Mouse (Mus musculus) layer of hippocampus, adult 18-20 months (tissue): ENCODE measurements around the gene Slc29a1. TPM values are rescaled to one million over a fixed set of nuclear protein-coding genes. Genes with fewer than 3 reads are reported as not detected.

ENCODE experiments used
- DNase-seq, 2 experiments: peaks; one replicate each; pipeline ENCODE4 v3.0.0; 2022; ENCODE audit warnings: low spot score in 2 of 2
- total RNA-seq, 2 experiments: library from RNA; stranded (reverse); gene quantifications; 2 replicates each; pipeline ENCODE4 v1.2.3; 2021

Gene Slc29a1
- total RNA-seq, 2 experiments from 2014 or later = 16.4 to 20.4 TPM

GRCm38 (mm10) chr17:45612008-45612407 is 12.6 kb upstream of the Slc29a1 start:
- no peak for DNase-seq

DNA sequence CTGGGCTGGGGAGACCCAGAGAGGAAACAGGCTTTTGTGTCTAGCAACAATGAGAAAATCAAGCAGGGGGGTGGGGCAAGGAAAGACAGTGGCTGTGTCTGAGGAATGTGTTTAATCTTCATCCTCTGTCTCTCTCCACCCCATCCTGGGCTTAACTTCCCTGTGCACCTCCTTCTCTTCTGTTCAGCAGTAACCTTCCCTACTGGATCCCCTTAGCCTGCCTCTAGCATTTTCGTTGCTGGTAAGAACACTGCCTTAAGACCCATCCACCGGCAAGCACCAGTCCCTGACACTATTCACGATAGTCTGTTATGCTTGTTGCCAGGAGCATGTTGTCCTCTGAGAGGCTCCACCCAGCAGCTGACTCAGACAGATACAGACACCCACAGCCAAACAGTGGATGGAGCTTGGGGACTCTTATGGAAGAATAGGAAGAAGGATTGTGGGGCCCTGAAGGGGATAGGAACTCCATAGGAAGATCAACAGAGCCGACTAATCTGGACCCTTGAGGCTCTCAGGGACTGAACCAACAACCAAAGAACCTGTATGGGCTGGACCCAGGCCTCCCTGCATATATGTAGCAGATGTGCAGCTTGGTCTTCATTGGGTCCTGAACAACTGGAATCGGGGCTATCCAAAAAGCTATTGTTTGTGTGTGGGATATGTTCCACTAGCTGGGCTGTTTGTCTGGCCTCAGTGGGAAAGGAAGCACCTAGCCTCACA is 10.9 kb upstream of the Slc29a1 start:
- peak in 1 of 2 experiments; percentile 46 for DNase-seq

DNA sequence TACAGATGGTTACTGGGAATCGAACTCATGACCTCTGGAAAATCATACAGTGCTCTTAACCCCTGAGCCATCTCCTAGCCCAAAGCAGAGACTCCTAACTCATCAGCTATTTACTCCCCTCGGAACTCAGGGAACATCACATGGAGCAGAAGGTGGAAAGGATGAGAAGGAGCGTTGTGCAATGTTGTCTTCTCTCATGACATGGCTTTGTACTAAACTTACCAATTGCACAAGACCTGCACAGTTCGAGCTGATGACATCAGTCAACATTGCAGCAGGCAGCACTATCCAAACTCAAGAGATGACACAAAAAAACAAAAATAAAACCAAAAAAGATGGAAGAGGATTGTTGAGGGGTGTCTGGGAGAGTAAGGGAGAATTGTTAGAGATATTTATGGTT is 9.0 kb upstream of the Slc29a1 start:
- DNase-seq = no peak

DNA sequence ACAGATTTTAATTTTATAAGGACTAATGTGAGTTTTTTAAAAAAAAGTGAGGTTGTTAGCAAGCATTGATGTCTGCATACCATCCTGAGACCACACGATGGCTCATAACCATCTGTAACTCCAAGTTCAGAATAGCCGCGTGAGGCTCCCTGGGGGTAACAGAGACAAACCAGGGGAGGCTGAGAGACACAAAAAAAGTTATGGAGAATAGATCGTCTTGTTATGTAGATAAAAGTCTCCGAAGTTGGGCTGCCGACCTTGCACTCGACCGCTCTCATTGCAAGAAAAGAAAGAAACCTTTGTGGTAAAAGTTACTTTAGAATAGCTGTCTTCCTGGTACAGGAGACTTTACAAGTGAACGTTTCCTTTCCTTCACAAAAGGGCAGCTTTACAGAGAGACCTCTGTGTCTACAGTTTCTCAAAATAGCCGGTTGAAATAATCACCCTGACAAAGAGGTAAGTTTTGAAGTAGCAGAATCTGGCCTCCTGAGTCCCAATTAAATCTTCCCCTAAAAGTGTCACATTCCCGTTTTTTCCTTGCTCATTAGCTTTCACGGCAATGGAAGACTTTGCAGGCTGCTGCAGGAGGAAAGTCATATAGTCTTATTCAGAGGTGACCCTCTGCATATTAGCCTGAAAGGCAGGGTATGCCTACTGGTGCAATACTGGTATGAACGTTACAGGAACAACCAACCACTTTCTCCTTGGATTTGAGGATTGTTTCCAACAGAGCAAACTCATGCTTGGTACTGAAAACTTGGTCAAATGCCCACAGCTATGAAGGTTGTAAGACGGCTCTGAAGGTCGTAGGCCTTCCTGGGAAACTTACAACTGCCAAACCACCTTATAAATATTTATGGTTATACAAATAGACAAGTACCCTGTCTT is 7.8 kb upstream of the Slc29a1 start:
- no peak for DNase-seq

DNA sequence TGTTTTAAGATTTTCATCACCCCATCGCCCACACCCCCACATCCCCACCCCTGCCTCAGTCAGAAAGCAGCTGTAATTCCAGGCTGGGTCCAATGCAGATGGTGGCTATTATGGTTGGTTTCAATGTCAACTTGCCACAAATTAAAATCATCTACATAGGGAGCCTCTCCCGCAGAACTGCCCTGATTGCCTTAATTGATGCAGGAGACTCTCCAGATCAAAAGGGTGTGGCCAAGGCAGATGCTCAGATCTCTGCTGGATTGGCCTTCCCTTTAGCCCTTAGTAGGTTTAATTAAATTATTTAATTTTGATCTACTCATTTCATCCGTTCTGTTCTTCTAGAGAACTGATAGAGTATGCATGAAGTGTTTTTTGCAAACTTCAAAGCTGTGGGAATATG is 3.6 kb upstream of the Slc29a1 start:
- no peak for DNase-seq

DNA sequence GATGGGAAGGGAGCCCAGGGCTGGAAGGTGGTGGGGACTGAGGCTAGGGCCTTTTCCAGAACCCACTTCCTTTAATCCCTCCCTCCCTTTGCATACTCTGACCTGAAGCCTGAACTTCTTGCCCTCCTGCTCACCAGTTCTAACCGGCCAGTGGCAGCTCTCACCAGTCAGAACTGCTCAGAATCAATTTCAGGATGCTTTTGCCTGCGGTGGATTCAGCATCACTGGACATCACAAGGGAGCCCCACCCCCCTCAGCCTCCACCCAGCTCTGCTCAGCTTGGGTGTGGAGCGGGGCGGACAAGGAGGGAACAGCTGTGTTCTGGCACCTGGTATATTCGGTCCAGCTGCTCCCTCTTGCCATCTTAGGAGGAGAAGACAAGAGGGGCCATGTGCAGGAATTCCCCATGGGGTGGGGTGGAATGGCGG is 2.5 kb upstream of the Slc29a1 start, which contains the start of gene Mymx:
TSS of gene Mymx (minus strand) at position 226 of the 428 bp plus-strand sequence.
- DNase-seq = no peak

DNA sequence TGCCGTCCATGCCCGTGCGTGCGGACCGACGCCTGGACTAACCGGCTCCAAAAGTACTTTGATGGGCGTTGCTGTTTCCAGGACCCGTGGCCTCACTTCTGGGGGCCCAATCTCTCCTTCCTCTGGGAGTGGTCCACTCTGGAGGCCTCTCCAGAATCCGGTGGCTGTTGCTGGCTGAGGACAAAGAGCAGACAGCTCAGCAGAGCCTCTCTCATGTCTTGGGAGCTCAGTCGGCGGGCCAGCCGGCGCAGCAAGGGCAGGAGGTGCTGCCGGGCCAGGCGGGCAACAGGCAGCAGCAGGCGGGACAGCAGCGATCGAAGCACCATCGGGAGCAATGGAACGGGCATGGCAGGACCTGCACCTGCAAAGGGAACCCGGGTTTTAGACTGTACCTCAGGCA is 1.9 kb upstream of the Slc29a1 start:
- DNase-seq = no peak

- DNase-seq = no peak
Measured at GRCm38 (mm10) chr17:45600267-45600666, 861 bp upstream of the Slc29a1 start.

DNA sequence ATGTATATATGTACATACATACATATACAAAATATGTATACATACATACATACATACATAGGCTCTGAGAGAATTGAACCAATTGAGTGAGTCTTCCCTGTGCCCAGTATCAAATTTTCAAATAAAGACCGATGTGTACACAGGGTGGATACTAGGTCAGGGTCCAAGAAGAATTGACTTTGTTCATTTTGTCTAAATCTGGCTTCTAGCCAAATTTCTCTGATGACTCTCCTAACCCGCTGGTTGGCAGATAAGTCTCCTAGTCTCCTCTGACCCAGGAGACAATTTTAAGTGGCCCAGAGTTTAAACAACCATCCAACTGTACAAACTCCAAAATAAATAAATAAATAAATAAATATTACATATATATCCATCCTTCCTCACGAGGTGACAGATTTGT is 515 bp downstream of the Slc29a1 start:
- no peak for DNase-seq

- DNase-seq = no peak
Measured at GRCm38 (mm10) chr17:45598376-45598775, 1.0 kb downstream of the Slc29a1 start.

- no peak for DNase-seq
Measured at GRCm38 (mm10) chr17:45597787-45598186, 1.6 kb downstream of the Slc29a1 start.

- peak; percentile 41 to 65 for DNase-seq
Measured at GRCm38 (mm10) chr17:45596631-45597396, 2.6 kb downstream of the Slc29a1 start.

DNA sequence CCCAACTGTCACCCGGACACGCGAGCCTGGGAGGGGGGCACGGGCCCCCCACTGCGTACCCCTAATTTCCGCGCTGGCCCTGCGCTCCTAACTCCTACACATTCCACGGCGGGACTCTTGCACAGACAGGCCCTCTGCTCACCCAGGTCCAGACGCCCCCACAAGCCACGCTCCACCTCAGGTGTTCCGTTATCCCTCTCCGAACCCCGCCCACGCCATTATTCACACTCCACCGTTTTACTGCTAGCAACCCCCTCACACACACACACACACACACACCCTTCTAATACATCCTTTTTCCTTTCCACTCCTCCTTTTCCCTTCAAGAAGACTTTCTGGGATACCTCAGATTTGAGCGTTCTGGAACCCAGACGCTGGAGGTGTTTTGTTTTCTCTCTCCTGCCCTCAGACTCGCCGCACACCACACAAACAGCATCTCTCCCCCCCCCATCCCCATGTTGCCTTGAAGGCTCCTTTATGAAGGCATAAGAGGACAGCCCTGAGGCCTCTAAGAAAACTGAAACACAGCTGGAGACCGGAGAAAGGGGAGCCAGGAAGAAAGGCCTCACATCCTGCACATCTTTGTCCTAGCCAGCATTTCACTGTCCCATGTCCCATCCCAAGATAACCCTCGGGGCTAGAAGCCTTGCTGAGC is 3.5 kb downstream of the Slc29a1 start:
- no peak for DNase-seq

DNA sequence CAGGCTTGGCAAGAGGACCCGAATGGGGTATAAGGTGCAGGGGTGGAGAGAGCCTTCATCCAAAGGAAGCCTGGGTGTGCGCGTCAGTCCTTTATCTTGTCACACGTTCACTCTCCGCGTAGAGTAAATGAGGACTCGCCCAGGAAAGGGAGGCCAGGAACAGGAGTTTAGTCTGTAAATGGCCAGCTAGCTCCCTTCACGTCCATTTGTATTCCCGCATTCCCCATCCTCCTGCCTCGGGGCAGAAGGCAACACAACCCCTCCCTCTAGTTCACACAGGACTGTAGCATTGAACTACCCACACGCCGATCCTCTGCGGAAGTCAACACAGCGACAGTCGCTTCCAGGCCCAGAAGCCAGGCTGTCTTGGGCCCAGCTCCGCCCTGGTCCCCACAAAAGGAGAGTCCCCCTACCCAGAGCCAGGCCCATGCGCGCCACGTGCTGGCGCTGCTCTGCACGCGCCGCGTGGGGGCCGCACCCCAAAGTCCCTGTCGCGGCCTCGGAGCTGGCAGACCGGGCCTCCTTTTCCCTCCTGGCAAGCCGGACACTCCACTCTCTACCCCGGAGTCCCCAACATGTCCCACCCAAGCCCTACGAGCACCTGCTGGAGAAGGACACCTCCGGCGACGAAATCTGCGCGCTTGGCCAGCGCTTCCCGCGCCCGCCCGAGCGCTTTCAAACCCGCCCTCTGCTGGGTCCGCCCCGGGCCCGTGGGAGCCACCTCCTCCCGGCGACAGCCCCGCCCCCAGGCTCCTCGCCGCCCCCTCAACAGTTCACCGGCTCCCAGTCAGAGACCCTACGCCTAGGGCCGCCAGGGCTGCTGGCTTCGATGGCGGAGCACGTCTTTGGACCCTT is 4.3 kb downstream of the Slc29a1 start:
- DNase-seq = peak in 1 of 2 experiments; percentile 49

GRCm38 (mm10) chr17:45594195-45594594 is 5.2 kb downstream of the Slc29a1 start:
- no peak for DNase-seq

GRCm38 (mm10) chr17:45593479-45593878 is 5.9 kb downstream of the Slc29a1 start:
- no peak for DNase-seq

DNA sequence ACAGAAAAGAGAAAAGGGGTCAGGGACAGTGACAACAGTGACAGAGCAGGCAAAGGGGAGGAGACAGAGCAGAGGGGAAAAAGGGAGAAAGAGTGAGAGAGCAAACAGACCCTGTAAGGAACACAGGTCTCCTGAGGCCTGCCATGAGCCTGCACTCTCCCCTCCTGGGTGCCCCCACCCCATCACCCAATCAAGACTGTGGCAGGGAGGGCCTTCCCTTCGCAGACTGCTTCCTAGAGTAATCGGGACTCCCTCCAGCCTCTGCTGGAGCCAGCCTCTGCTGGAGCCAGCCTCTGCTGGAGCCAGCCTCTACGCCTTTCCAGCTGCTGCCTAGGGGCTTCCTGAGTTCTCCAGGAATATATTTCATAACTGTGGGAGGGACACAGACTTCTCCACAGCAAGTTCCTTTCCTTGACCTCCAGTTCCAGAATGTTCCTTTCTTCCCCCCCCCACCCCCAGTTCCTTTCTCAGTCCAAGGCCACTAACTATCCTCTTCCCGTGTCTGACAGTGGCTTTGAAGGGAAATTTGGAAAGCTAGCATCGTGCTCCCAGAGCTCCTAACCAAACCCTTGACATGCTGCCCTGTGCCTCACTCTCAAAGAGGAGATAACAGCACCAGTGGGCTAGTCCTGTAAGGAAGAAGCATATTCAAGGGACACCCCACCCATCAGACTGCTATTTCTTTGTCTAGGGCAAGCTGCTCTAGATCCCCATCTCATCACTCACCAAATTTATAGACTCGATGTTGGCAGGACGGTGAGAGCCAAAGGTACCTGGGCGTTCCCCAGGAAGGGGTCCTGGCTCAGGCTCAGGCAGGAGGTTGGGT is 6.6 kb downstream of the Slc29a1 start:
- DNase-seq = no peak

- no peak for DNase-seq
Measured at GRCm38 (mm10) chr17:45591701-45592605, 7.5 kb downstream of the Slc29a1 start.
